Mouse (Mus musculus) limb, embryonic 12.5 days (tissue): ENCODE results near the gene Mastl. TPM values are rescaled to one million over a fixed set of nuclear protein-coding genes. Genes with fewer than 3 reads are reported as not detected.

Source experiments
- polyA plus RNA-seq: library from polyadenylated mRNA; unstranded; fragments of >200 nt; fragmentation: Nextera tagmentation; extraction: Ambion mirVana; gene quantifications from 2 replicates; pipeline ENCODE4 v1.2.1, GENCODE M21; 2016

Gene Mastl
- polyA plus RNA-seq, 1 experiment from 2014 or later: 15.5 TPM

Other genes with a start within 250 kb of the Mastl start
- 37.0 and 40.6 TPM in 2 replicates for gene Abi1, start 115.8 kb downstream of the Mastl start, polyA plus RNA-seq
- gene Acbd5, start 87.9 kb downstream of the Mastl start, polyA plus RNA-seq: 34.1 and 38.3 TPM in 2 replicates
- gene Yme1l1, start 345 bp upstream of the Mastl start, polyA plus RNA-seq: 90.2 and 96.7 TPM in 2 replicates
- gene 4931423N10Rik, start 51.5 kb upstream of the Mastl start, polyA plus RNA-seq: not detected in 2 replicates
- gene Nxph2, start 165.2 kb upstream of the Mastl start, polyA plus RNA-seq: not detected in 2 replicates